Mouse (Mus musculus): ENCODE data around the gene Olfr859. TPM values are rescaled to one million over a fixed set of nuclear protein-coding genes. Genes with fewer than 3 reads are reported as not detected.
"Not testable (repeated sequence)": the region's sequence is repeated elsewhere in the genome, so short reads cannot be mapped to it uniquely, and the experiment has no call there.

The Olfr859 gene
- not detected in 2 replicates for polyA plus RNA-seq (2015; fragmentation: Nextera tagmentation; extraction: Ambion mirVana)

DNA sequence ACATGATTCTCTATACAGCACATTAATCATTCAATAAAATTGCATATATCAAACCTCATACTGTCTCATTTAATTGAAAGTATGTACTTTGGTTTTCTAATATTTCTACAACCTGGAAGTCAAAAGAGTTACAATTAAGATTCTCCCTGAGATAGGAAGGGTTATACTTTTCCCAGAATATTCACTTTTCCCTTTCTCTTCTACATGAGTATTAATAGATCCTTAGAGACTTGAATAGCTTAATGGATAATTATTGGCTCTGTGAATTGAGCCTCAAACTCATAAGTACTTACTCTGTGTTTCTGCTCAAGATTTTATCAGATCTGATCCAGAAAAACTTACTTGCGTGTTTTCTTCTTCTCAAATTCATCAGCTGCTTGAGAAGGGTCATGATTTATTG is at the start of gene Olfr859:
Gene Olfr859, plus strand, starts transcription at position 301 of the 400 bp plus-strand sequence.
- H3K4me3 ChIP-seq (ENCODE audit: low read length); ATAC-seq (ENCODE audit: low read depth); H3K27me3 ChIP-seq (ENCODE audit: control insufficient read depth, insufficient read depth, low read depth, low read length); H3K4me2 ChIP-seq (ENCODE audit: low read depth, low read length); H3K27ac ChIP-seq (ENCODE audit: low read length); H3K4me1 ChIP-seq (replicated peaks; ENCODE audit: control insufficient read depth, insufficient read depth, low read length); H3K9ac ChIP-seq (ENCODE audit: low read length); H3K36me3 ChIP-seq (ENCODE audit: control insufficient read depth, insufficient read depth, low read length); H3K9me3 ChIP-seq (ENCODE audit: control insufficient read depth, low read length): not testable (repeated sequence)
- 61% methylated on average over 1 of the region's 1 CpGs for WGBS

- Histone ChIP-seq H3K27me3 (ENCODE audit: control insufficient read depth, insufficient read depth, low read depth, low read length) (no peaks in the 10 kb centered on the region), H3K9ac (ENCODE audit: low read length) (no peak overlapping the region), H3K4me1 (replicated peaks; ENCODE audit: control insufficient read depth, insufficient read depth, low read length) (no peaks in the 10 kb centered on the region), H3K9me3 (ENCODE audit: control insufficient read depth, low read length) (peaks cover 14% of the 10 kb centered on the region), H3K27ac (ENCODE audit: low read length) (no peak overlapping the region), H3K4me2 (ENCODE audit: low read depth, low read length) (no peak overlapping the region), H3K36me3 (ENCODE audit: control insufficient read depth, insufficient read depth, low read length) (no peaks in the 10 kb centered on the region), H3K4me3 (ENCODE audit: low read length) (no peak overlapping the region)
- 81% methylated on average over 14 of the region's 14 CpGs for WGBS
- no peak for ATAC-seq (ENCODE audit: low read depth)
Measured at GRCm38 (mm10) chr9:19769136-19769535, 35.6 kb upstream of the Olfr859 start.

- no peak overlapping the region for H3K4me3 ChIP-seq (ENCODE audit: low read length)
- H3K36me3 ChIP-seq (ENCODE audit: control insufficient read depth, insufficient read depth, low read length) = no peaks in the 10 kb centered on the region
- no peak for ATAC-seq (ENCODE audit: low read depth)
- peaks cover 11% of the 10 kb centered on the region for H3K9me3 ChIP-seq (ENCODE audit: control insufficient read depth, low read length)
- no peaks in the 10 kb centered on the region for H3K27me3 ChIP-seq (ENCODE audit: control insufficient read depth, insufficient read depth, low read depth, low read length)
- H3K27ac ChIP-seq (ENCODE audit: low read length) = no peak overlapping the region
- H3K4me1 ChIP-seq (replicated peaks; ENCODE audit: control insufficient read depth, insufficient read depth, low read length) = no peaks in the 10 kb centered on the region
- H3K4me2 ChIP-seq (ENCODE audit: low read depth, low read length) = no peak overlapping the region
- H3K9ac ChIP-seq (ENCODE audit: low read length) = no peak overlapping the region
- WGBS = 88% methylated on average over 14 of the region's 14 CpGs
Measured at GRCm38 (mm10) chr9:19769701-19770100, 35.0 kb upstream of the Olfr859 start.

GRCm38 (mm10) chr9:19779983-19780382 is 24.7 kb upstream of the Olfr859 start, which contains the start of gene Olfr58:
TSS of gene Olfr58 (plus strand) at chr9:19780283.
- Histone ChIP-seq H3K36me3 (ENCODE audit: control insufficient read depth, insufficient read depth, low read length) (no peaks in the 10 kb centered on the region), H3K27ac (ENCODE audit: low read length) (no peak within 1 kb of the TSS), H3K4me3 (ENCODE audit: low read length) (no peak within 1 kb of the TSS), H3K4me2 (ENCODE audit: low read depth, low read length) (no peak within 1 kb of the TSS), H3K4me1 (replicated peaks; ENCODE audit: control insufficient read depth, insufficient read depth, low read length) (no peaks in the 10 kb centered on the region), H3K9ac (ENCODE audit: low read length) (no peak within 1 kb of the TSS), H3K27me3 (ENCODE audit: control insufficient read depth, insufficient read depth, low read depth, low read length) (no peaks in the 10 kb centered on the region), H3K9me3 (ENCODE audit: control insufficient read depth, low read length) (no peaks in the 10 kb centered on the region)
- no peak for ATAC-seq (ENCODE audit: low read depth)

GRCm38 (mm10) chr9:19803000-19803399 is 1.7 kb upstream of the Olfr859 start:
- 69% methylated on average over 1 of the region's 1 CpGs for WGBS
- Histone ChIP-seq H3K27me3 (ENCODE audit: control insufficient read depth, insufficient read depth, low read depth, low read length) (no peaks in the 10 kb centered on the region), H3K9ac (ENCODE audit: low read length) (no peak overlapping the region), H3K4me2 (ENCODE audit: low read depth, low read length) (no peak overlapping the region), H3K4me3 (ENCODE audit: low read length) (no peak overlapping the region), H3K36me3 (ENCODE audit: control insufficient read depth, insufficient read depth, low read length) (no peaks in the 10 kb centered on the region), H3K4me1 (replicated peaks; ENCODE audit: control insufficient read depth, insufficient read depth, low read length) (no peaks in the 10 kb centered on the region), H3K9me3 (ENCODE audit: control insufficient read depth, low read length) (no peaks in the 10 kb centered on the region), H3K27ac (ENCODE audit: low read length) (no peak overlapping the region)
- ATAC-seq (ENCODE audit: low read depth) = no peak

DNA sequence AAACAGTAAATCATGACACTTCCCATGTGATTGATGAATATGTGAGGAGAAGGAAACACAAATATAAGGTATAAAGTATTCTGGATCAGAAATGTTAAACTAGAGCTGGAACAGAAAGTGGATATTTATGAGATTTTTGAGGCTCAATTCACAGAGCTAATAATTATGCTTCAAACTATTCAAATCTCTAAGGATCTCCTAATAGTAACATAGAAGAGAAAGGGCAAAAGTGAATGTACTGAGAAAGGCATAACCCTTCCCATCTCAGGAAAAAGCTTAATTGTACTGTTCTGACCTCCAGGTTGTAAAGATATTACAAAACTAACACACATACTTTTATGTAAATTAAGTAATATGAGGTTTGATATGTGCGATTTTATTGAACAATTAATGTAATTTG is 44.9 kb downstream of the Olfr859 start, which contains the start of gene Olfr860:
Gene Olfr860, minus strand, starts transcription at position 101 of the 400 bp plus-strand sequence.
- Histone ChIP-seq H3K9me3 (ENCODE audit: control insufficient read depth, low read length) (no peaks in the 10 kb centered on the region), H3K4me1 (replicated peaks; ENCODE audit: control insufficient read depth, insufficient read depth, low read length) (no peaks in the 10 kb centered on the region), H3K9ac (ENCODE audit: low read length) (no peak within 1 kb of the TSS), H3K27me3 (ENCODE audit: control insufficient read depth, insufficient read depth, low read depth, low read length) (no peaks in the 10 kb centered on the region), H3K36me3 (ENCODE audit: control insufficient read depth, insufficient read depth, low read length) (no peaks in the 10 kb centered on the region), H3K27ac (ENCODE audit: low read length) (no peak within 1 kb of the TSS), H3K4me3 (ENCODE audit: low read length) (no peak within 1 kb of the TSS), H3K4me2 (ENCODE audit: low read depth, low read length) (no peak within 1 kb of the TSS)
- 83% methylated on average over 1 of the region's 1 CpGs for WGBS
- ATAC-seq (ENCODE audit: low read depth) = no peak

Other genes starting within 250 kb of the Olfr859 start
- gene Olfr854, start 237.5 kb upstream of the Olfr859 start, polyA plus RNA-seq (2015; fragmentation: Nextera tagmentation; extraction: Ambion mirVana) = not detected in 2 replicates
- gene Olfr855, start 222.3 kb upstream of the Olfr859 start, polyA plus RNA-seq (2015; fragmentation: Nextera tagmentation; extraction: Ambion mirVana) = not detected in 2 replicates
- 26.6 and 26.8 TPM in 2 replicates for gene Zfp317, start 182.8 kb upstream of the Olfr859 start, polyA plus RNA-seq (2015; fragmentation: Nextera tagmentation; extraction: Ambion mirVana)
- not detected in 2 replicates for gene Olfr857, start 95.5 kb upstream of the Olfr859 start, polyA plus RNA-seq (2015; fragmentation: Nextera tagmentation; extraction: Ambion mirVana)
- gene Olfr58, start 24.6 kb upstream of the Olfr859 start, polyA plus RNA-seq (2015; fragmentation: Nextera tagmentation; extraction: Ambion mirVana) = not detected in 2 replicates
- not detected in 2 replicates for gene Olfr860, start 44.8 kb downstream of the Olfr859 start, polyA plus RNA-seq (2015; fragmentation: Nextera tagmentation; extraction: Ambion mirVana)
- not detected in 2 replicates for gene Olfr862, start 83.1 kb downstream of the Olfr859 start, polyA plus RNA-seq (2015; fragmentation: Nextera tagmentation; extraction: Ambion mirVana)
- 0.21 and 0.24 TPM in 2 replicates for gene Olfr77, start 112.0 kb downstream of the Olfr859 start, polyA plus RNA-seq (2015; fragmentation: Nextera tagmentation; extraction: Ambion mirVana)
- gene Olfr866, start 223.1 kb downstream of the Olfr859 start, polyA plus RNA-seq (2015; fragmentation: Nextera tagmentation; extraction: Ambion mirVana) = not detected in 2 replicates